Mouse (Mus musculus) left cerebral cortex, postnatal 14 days (tissue): ENCODE measurements around the gene Cc2d1a. TPM values are rescaled to one million over a fixed set of nuclear protein-coding genes. Genes with fewer than 3 reads are reported as not detected.

Experiments
- DNase-seq, 2 experiments: peaks; one replicate each; pipeline ENCODE4 v3.0.0; 2021 to 2022; ENCODE audit warnings: low spot score in 2 of 2, mixed read lengths in 1 of 2
- intact Hi-C: fragments of 180-260 bp; cut with DNase I; formaldehyde crosslinking; loops from one replicate; pipeline ENCODE4 v1.15.1; 2025
- total RNA-seq, 2 experiments: library from RNA; stranded (reverse); gene quantifications; 2 replicates each; pipeline ENCODE4 v1.2.3; 2021

Cc2d1a gene
- total RNA-seq, 2 experiments from 2014 or later = 56.4 to 58.3 TPM

- DNase-seq = peak in 1 of 2 experiments; percentile 30
- intact Hi-C loops = loop anchor here (10.0 kb wide), 1 partner anchor 174 kb away; no protein-coding TSS in a partner anchor
Measured at GRCm38 (mm10) chr8:84180530-84181190, 32.9 kb upstream of the Cc2d1a start.

GRCm38 (mm10) chr8:84179946-84180345, 32.2 kb upstream of the Cc2d1a start:
- intact Hi-C loops = loop anchor here (10.0 kb wide), 1 partner anchor 175 kb away; no protein-coding TSS in a partner anchor

GRCm38 (mm10) chr8:84178592-84178991, 30.9 kb upstream of the Cc2d1a start:
- no peak for DNase-seq
- intact Hi-C loops = no loop called here

More at GRCm38 (mm10) chr8:84179946-84180345, 32.2 kb upstream of the Cc2d1a start:
- DNase-seq = no peak

DNA sequence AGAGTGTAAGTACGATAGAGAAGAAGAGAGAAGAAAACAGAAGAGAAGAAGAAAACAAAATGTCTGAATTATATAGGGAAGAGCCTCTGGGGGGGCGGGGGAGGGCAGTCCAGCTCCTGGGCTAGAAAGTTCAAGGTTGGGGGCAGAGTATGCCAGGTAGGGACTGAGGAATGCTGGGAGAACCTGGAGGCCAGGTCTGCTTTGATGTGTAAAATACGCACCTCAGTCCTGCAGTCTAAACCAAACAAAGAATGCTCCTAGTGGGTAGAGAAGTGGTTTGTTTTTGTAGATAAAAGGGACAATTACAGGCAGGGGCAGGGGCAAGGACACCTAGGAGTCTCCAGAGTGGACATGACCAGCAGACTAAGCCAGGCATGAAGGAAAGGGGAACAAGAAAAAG, 29.7 kb upstream of the Cc2d1a start:
- intact Hi-C loops = no loop called here

GRCm38 (mm10) chr8:84176560-84176959, 28.8 kb upstream of the Cc2d1a start:
- DNase-seq = no peak
- intact Hi-C loops = no loop called here

More for the DNA sequence above, 29.7 kb upstream of the Cc2d1a start:
- DNase-seq = no peak

- no peak for DNase-seq
- intact Hi-C loops = no loop called here
Measured at GRCm38 (mm10) chr8:84173861-84174260, 26.1 kb upstream of the Cc2d1a start.

- DNase-seq = no peak
- intact Hi-C loops = no loop called here
Measured at GRCm38 (mm10) chr8:84170096-84170495, 22.4 kb upstream of the Cc2d1a start.

DNA sequence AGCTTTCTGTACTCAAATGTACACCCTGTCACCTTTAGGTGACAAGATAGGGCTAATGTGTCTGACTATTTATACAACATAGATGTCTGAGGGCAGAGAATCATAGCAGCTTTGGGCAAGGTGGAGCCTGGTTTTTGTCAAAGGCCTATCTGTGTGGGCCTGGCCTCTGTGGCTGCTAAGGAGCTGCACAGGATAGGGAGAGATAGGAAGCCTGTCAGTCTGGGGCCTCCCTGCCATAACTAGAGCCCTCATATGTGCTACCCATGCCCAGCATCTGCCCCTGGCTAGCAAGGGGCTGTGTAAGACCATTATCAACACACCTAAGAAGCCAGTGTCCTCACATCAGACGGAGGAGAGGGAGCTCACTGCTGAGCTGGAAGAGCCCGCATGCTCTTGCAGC, 20.0 kb upstream of the Cc2d1a start:
- no peak for DNase-seq
- intact Hi-C loops = no loop called here

DNA sequence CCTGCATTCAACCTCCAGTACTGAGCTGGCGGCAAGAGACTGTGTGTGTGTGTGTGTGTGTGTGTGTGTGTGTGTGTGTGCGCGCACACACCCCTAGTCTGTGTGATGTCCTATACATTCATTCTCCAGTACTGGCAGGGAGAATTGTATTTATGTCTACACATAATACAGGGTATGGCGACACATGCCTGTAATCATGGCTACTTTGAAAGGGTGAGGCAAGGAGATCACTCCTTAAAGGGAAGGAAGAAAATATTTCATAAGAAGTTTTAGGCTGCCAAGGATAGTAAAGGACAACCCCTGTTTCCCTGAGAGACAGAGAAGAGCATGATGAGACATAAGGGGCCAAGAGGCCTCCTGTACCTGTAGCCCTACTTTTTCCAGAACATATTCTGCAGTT, 9.9 kb upstream of the Cc2d1a start:
- intact Hi-C loops = no loop called here
- no peak for DNase-seq

DNA sequence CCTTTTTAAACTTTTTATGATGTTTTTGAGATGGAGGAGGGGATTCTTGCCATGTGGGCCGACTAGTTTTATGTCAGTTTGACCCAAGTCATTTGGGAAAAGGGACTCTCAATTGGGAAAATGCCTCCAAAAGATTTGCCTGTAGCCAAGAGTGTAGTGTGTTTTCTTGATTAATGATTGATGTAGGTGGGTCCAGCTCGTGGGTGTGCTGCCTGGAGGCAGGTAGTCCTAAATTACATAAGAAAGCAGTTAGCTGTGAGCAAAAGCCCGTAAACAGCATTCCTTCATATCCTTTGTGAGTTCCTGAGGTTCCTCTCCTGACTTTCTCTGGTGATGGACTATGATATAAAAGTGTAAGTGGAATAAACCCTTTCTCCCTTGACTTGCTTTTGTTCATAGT, 1.4 kb upstream of the Cc2d1a start:
- intact Hi-C loops = no loop called here
- DNase-seq = no peak

DNA sequence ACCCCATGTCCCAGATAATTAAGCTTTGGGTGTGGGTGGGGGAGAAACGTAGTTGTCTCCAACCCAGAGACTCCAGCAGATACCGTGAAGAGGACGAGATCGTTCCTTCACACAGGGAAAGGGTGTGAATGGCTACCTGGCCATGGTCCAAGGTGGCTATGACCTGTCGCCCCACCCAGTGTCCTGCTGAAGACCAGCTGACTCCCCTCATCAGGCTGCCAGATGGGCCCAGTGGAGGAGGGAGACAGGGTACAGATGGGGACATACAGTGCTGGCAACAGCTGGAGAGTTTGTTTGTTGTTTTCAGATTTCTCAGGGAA, 755 bp upstream of the Cc2d1a start:
- intact Hi-C loops = no loop called here
- DNase-seq = no peak

GRCm38 (mm10) chr8:84147324-84147766, 391 bp downstream of the Cc2d1a start:
- intact Hi-C loops = no loop called here
- peak in 1 of 2 experiments; percentile 20 for DNase-seq

DNA sequence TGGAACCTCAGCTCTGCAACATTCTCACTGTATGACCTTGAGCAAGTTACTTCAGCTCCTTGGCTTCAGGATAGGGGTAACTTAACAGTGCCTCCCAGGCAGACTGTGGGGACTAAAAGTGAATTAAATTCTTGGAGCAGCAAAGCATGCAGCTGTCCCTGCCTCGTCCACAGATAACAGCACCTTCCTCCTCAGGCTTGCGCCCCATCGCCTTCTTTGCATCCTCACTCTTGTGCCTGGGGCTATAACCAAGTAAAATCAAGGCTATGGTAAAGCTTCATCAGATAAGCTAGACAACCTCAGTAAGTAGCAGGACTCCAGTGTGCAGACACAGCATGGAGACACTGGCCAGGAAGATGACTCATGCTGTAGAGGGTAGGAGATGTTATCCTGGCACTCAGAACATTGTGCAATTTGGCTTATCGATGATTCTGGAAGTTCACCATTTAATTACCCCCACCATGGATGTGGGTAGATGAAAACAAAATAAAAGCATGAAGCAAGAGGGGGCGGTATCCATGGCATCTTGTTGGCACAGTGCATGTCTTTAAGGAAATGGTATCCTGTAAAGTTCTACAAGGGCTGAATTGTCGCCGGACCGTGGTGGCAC, 3.0 kb downstream of the Cc2d1a start:
- DNase-seq = no peak
- intact Hi-C loops = no loop called here

- intact Hi-C loops = no loop called here
- no peak for DNase-seq
Measured at GRCm38 (mm10) chr8:84140838-84141237, 6.9 kb downstream of the Cc2d1a start.

DNA sequence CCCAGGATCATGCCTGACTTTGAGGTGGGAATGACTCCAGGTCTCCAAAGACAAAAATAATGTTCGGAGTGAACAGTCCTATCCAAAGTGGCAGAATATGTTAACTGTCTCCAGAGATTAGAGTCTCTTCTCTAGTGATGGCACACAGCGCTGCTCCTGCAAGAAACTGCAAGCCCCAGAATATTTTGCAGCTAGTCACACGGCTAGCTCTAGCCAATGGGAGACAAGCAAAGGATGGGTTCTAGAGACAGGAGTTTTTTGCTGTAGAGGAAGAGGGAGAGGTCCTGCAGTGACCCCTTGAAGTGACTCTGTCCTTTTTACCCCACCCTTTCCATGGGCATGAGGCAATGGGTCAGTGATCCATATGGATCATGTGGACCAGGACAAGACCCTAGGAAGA, 9.9 kb downstream of the Cc2d1a start:
- DNase-seq = no peak
- intact Hi-C loops = loop anchor here (5.0 kb wide), 1 partner anchor 41 kb away; no protein-coding TSS in a partner anchor

DNA sequence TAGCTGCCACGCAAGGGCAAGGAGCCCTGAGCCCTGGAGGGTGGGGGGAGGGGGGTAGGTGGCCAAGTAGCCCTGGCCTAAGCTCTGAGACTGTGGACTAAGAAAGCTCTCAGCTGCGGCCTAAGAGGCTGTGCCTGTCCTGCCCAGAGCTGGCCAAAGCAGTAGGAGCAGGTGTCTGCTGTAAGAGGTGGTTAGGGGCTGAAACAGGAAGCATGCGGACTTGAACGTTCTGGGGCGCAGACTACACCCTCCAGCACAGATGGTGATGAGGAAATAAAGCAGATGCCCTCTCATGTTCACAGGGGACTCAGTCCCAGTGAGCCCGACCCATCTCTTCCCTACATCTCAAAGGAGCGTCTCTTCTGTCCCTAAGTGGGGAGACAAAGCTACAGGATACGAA, 15.5 kb downstream of the Cc2d1a start:
- intact Hi-C loops = no loop called here

GRCm38 (mm10) chr8:84130806-84131205, 16.9 kb downstream of the Cc2d1a start:
- no peak for DNase-seq
- intact Hi-C loops = no loop called here

More for the DNA sequence above, 15.5 kb downstream of the Cc2d1a start:
- no peak for DNase-seq

GRCm38 (mm10) chr8:84128277-84128676, 19.5 kb downstream of the Cc2d1a start:
- DNase-seq = no peak

DNA sequence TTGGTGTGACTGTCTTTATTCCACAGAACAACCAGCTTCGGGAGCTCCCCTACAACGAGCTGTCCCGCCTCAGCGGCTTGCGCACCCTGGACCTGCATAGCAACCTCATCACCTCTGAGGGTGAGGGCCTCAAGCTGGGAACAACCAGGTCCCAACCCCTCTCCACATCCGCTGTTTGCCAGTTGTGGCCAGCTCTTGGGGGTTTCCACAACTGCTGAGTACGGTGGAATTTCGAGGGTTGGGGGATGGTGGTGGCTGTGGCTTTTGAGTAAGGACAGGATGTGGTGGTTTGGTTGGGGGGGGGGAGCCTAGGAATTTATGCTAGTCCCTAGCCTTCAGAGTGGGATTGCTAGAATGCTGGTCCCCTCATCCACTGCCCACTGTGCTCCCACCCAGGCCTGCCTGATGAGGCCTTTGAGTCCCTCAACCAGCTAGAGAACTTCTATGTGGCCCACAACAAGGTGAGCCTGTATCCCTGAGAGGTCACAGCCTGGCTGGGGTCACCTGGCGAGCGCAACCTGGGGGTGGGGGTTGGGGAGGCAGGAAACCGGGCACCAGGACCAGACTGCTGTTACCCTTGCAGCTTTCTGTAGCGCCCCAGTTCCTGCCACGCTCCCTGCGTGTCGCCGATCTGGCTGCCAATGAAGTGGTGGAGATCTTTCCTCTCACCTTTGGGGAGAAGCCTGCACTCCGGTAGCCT, 20.4 kb downstream of the Cc2d1a start:
- intact Hi-C loops = no loop called here

More at GRCm38 (mm10) chr8:84128277-84128676, 19.5 kb downstream of the Cc2d1a start:
- intact Hi-C loops = no loop called here

DNA sequence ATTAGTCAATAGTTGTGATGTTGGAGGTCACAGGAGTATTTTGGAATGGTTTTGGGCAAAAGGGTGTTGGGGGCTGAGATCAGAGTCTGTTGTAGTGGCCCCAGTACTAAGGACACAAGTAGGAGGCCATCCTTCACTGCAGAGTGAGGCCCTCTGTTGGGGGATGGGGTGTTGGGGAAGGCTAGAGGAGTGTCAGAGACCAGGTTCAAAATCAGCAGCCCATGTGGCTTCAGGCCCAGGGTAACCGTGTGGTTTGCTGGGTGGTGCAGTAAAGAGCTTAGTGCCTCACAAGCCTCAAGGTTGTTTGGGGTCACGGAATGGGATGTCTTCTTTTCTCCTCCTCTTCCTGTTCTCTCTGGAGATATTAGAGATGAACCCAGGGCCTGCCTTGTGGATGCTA, 21.0 kb downstream of the Cc2d1a start:
- intact Hi-C loops = no loop called here

More for the DNA sequence above, 20.4 kb downstream of the Cc2d1a start:
- no peak for DNase-seq

More for the DNA sequence above, 21.0 kb downstream of the Cc2d1a start:
- no peak for DNase-seq
